Mouse (Mus musculus) CH12.LX (cell line): ENCODE results near the gene Timp3. TPM values are rescaled to one million over a fixed set of nuclear protein-coding genes. Genes with fewer than 3 reads are reported as not detected.

Experiments
- DNase-seq: peaks from one replicate; pipeline ENCODE4 v3.0.0-alpha.2; 2013; ENCODE audit errors: extremely low read depth
- H3K27ac ChIP-seq: 2 replicates; pipeline ENCODE4 v1.5.1; 2012; ENCODE audit warnings: low read depth, mild to moderate bottlenecking, control low read depth, moderate library complexity; ENCODE audit not compliant: insufficient read depth
- H3K27me3 ChIP-seq: replicated peaks from 2 replicates; pipeline ENCODE3; 2012; ENCODE audit warnings: inconsistent platforms
- H3K36me3 ChIP-seq, 2 experiments: replicated peaks in 1 of 2; 2 replicates each; pipeline versions ENCODE3 to v1.6.1; 2012; ENCODE audit warnings: inconsistent platforms in 1 of 2, low read length in 1 of 2, mild to moderate bottlenecking in 1 of 2, mixed read lengths in 1 of 2, moderate library complexity in 1 of 2; ENCODE audit not compliant: control insufficient read depth in 1 of 2, insufficient read depth in 1 of 2
- H3K4me1 ChIP-seq, 2 experiments: 2 replicates each; pipeline ENCODE4 v1.6.1; 2012; ENCODE audit warnings: inconsistent platforms in 1 of 2, moderate library complexity in 1 of 2; ENCODE audit not compliant: insufficient read depth in 2 of 2, control insufficient read depth in 1 of 2
- H3K4me2 ChIP-seq: 2 replicates; pipeline ENCODE4 v1.6.1; 2012; ENCODE audit warnings: low read depth, mild to moderate bottlenecking, control low read depth; ENCODE audit not compliant: poor library complexity, insufficient read depth, severe bottlenecking
- H3K4me3 ChIP-seq, 3 experiments: fragments of 150-350 bp in 1 of 3; sonication (generic) in 1 of 3; replicated peaks in 1 of 3; 2 replicates each; pipeline versions ENCODE3 to v1.5.1; 2011 to 2012; ENCODE audit warnings: low read depth in 2 of 3, low read length in 2 of 3, mild to moderate bottlenecking in 2 of 3, moderate library complexity in 2 of 3, control low read depth in 1 of 3, improper control_type of control experiment in 1 of 3, inconsistent platforms in 1 of 3, mixed read lengths in 1 of 3; ENCODE audit not compliant: poor library complexity in 1 of 3
- H3K79me2 ChIP-seq: replicated peaks from 2 replicates; pipeline ENCODE4 v1.6.1; 2012; ENCODE audit warnings: mild to moderate bottlenecking, moderate library complexity; ENCODE audit not compliant: control insufficient read depth, poor library complexity, insufficient read depth, severe bottlenecking; ENCODE audit errors: extremely low read depth
- H3K9ac ChIP-seq: 2 replicates; pipeline ENCODE4 v1.6.1; 2012; ENCODE audit warnings: low read depth, mild to moderate bottlenecking, control low read depth, moderate library complexity; ENCODE audit not compliant: insufficient read depth
- H3K9me3 ChIP-seq: replicated peaks from 2 replicates; pipeline ENCODE3; 2012; ENCODE audit warnings: low read length, inconsistent platforms, mixed read lengths
- BHLHE40 ChIP-seq: IDR thresholded peaks from 2 replicates; pipeline ENCODE4 v1.6.1; 2011; ENCODE audit warnings: mild to moderate bottlenecking, low read depth, low read length, improper control_type of control experiment
- CTCF ChIP-seq, 2 experiments: IDR thresholded peaks in 1 of 2; conservative IDR thresholded peaks in 1 of 2; 2 replicates each; pipeline ENCODE4 v1.5.1; 2011 to 2012; ENCODE audit warnings: low read depth in 2 of 2, low read length in 2 of 2, improper control_type of control experiment in 1 of 2, inconsistent platforms in 1 of 2, mild to moderate bottlenecking in 1 of 2, moderate library complexity in 1 of 2
- ELF1 ChIP-seq: IDR thresholded peaks from 2 replicates; pipeline ENCODE4 v1.6.1; 2014; ENCODE audit warnings: low read depth, mild to moderate bottlenecking, inconsistent platforms, low read length, improper control_type of control experiment
- EP300 ChIP-seq: IDR thresholded peaks from 2 replicates; pipeline ENCODE4 v1.6.1; 2011; ENCODE audit warnings: low read length, improper control_type of control experiment
- GABPA ChIP-seq: IDR thresholded peaks from 2 replicates; pipeline ENCODE4 v1.6.1; 2012; ENCODE audit warnings: low read depth, low read length, improper control_type of control experiment, inconsistent platforms; ENCODE audit not compliant: insufficient replicate concordance
- HCFC1 ChIP-seq: IDR thresholded peaks from 2 replicates; pipeline ENCODE4 v1.6.1; 2012; ENCODE audit warnings: low read depth, mild to moderate bottlenecking, inconsistent platforms, low read length, improper control_type of control experiment
- IRF4 ChIP-seq: IDR thresholded peaks from 2 replicates; pipeline ENCODE4 v1.6.1; 2014; ENCODE audit warnings: low read depth, mild to moderate bottlenecking, inconsistent platforms, low read length, improper control_type of control experiment
- KAT2A ChIP-seq: IDR thresholded peaks from 2 replicates; pipeline ENCODE4 v1.6.1; 2012; ENCODE audit warnings: low read length, improper control_type of control experiment, inconsistent platforms; ENCODE audit not compliant: insufficient replicate concordance
- MEF2A ChIP-seq: IDR thresholded peaks from 2 replicates; pipeline ENCODE4 v1.6.1; 2014; ENCODE audit warnings: low read depth, mild to moderate bottlenecking, inconsistent platforms, low read length, improper control_type of control experiment, borderline replicate concordance
- NELFE ChIP-seq: IDR thresholded peaks from 2 replicates; pipeline ENCODE4 v1.6.1; 2011; ENCODE audit warnings: low read depth, low read length, improper control_type of control experiment
- POLR2AphosphoS2 ChIP-seq: IDR thresholded peaks from 2 replicates; pipeline ENCODE4 v1.6.1; 2011; ENCODE audit warnings: low read depth, low read length, improper control_type of control experiment
- RAD21 ChIP-seq: IDR thresholded peaks from 2 replicates; pipeline ENCODE4 v1.6.1; 2011; ENCODE audit warnings: low read depth, mild to moderate bottlenecking, low read length, improper control_type of control experiment, moderate library complexity
- RCOR1 ChIP-seq: conservative IDR thresholded peaks from 2 replicates; pipeline ENCODE4 v1.6.1; 2012; ENCODE audit warnings: low read depth, mild to moderate bottlenecking, inconsistent platforms, low read length, improper control_type of control experiment
- SIN3A ChIP-seq: IDR thresholded peaks from 2 replicates; pipeline ENCODE4 v1.6.1; 2012; ENCODE audit warnings: low read length, improper control_type of control experiment, inconsistent platforms
- SMC3 ChIP-seq: IDR thresholded peaks from 2 replicates; pipeline ENCODE4 v1.6.1; 2011; ENCODE audit warnings: low read depth, low read length, improper control_type of control experiment
- TCF12 ChIP-seq: IDR thresholded peaks from 2 replicates; pipeline ENCODE4 v1.6.1; 2014; ENCODE audit warnings: low read depth, mild to moderate bottlenecking, inconsistent platforms, low read length, improper control_type of control experiment
- UBTF ChIP-seq: IDR thresholded peaks from 2 replicates; pipeline ENCODE4 v1.6.1; 2012; ENCODE audit warnings: low read depth, mild to moderate bottlenecking, inconsistent platforms, low read length, improper control_type of control experiment, moderate library complexity
- USF2 ChIP-seq: conservative IDR thresholded peaks from 2 replicates; pipeline ENCODE4 v1.6.1; 2011; ENCODE audit warnings: low read depth, low read length, improper control_type of control experiment
- ZC3H11A ChIP-seq: IDR thresholded peaks from 2 replicates; pipeline ENCODE4 v1.6.1; 2012; ENCODE audit warnings: low read depth, mild to moderate bottlenecking, inconsistent platforms, low read length, improper control_type of control experiment
- ZNF384 ChIP-seq: IDR thresholded peaks from 2 replicates; pipeline ENCODE4 v1.6.1; 2012; ENCODE audit warnings: low read depth, low read length, improper control_type of control experiment, inconsistent platforms
- dilution Hi-C: fragments of 300-500 bp; cut with MboI; formaldehyde crosslinking; loops from 2 replicates; pipeline ENCODE4 v1.14.3; 2020; ENCODE audit warnings: low sequenced_read_pairs; ENCODE audit not compliant: extremely low pct_unique_long_range_greater_than_20kb, extremely low pct_ligation_motif_present
- in situ Hi-C: fragments of 300-500 bp; cut with MboI; formaldehyde crosslinking; loops from 3 replicates; pipeline ENCODE4 v1.14.3; 2019; ENCODE audit warnings: low sequenced_read_pairs, low pct_ligation_motif_present, low pct_unique_long_range_greater_than_20kb, mixed read lengths
- polyA plus RNA-seq: library from polyadenylated mRNA; unstranded; fragments of >175 nt; gene quantifications from 2 replicates; pipeline ENCODE4 v1.2.1, GENCODE M21; 2012; ENCODE audit warnings: low read depth; ENCODE audit not compliant: insufficient read length
- total RNA-seq, 2 experiments: library from RNA; depleted of rRNA; stranded (reverse); fragments of 300-350 nt in 1 of 2; fragments of >200 nt in 1 of 2; gene quantifications; 2 replicates each; pipeline ENCODE4 v1.2.3; 2012 to 2014

The Timp3 gene
- total and polyA plus RNA-seq, 3 experiments = 0.09 to 0.17 TPM; not detected in 1

GRCm38 (mm10) chr10:86331681-86332281 lies 31.6 kb downstream of the Timp3 start:
- H3K4me1 ChIP-seq = peaks cover 0 to 2% of the 10 kb centered on the region in 2 experiments; a peak in 1 of 4 replicates
- no peak overlapping the region for H3K27ac ChIP-seq
- H3K36me3 ChIP-seq = peaks cover 0 to 30% of the 10 kb centered on the region in 2 experiments

GRCm38 (mm10) chr10:86332942-86333341 lies 32.8 kb downstream of the Timp3 start:
- Histone ChIP-seq H3K36me3 (peaks cover 0 to 27% of the 10 kb centered on the region in 2 experiments), H3K9me3 (no peaks in the 10 kb centered on the region), H3K79me2 (no peaks in the 10 kb centered on the region), H3K4me2 (no peak overlapping the region), H3K4me3 (no peak overlapping the region), H3K4me1 (peaks cover 0 to 8% of the 10 kb centered on the region in 2 experiments; a peak in 1 of 4 replicates), H3K27ac (no peak overlapping the region), H3K9ac (no peak overlapping the region), H3K27me3 (no peaks in the 10 kb centered on the region)
- DNase-seq = no peak
- TF ChIP-seq ZNF384 (no peak), MEF2A (no peak), POLR2AphosphoS2 (no peak), KAT2A (no peak), SMC3 (no peak), ELF1 (no peak), GABPA (no peak), RAD21 (no peak), RCOR1 (no peak)
- dilution Hi-C loops = no loop called here
- in situ Hi-C loops = no loop called here

More at GRCm38 (mm10) chr10:86331681-86332281, 31.6 kb downstream of the Timp3 start:
- dilution Hi-C loops (no loop called here), in situ Hi-C loops (no loop called here)
- H3K4me3 ChIP-seq = no peak overlapping the region
- no peak overlapping the region for H3K4me2 ChIP-seq
- DNase-seq = no peak
- no peak overlapping the region for H3K9ac ChIP-seq
- no peaks in the 10 kb centered on the region for H3K27me3 ChIP-seq
- H3K9me3 ChIP-seq = no peaks in the 10 kb centered on the region
- no peaks in the 10 kb centered on the region for H3K79me2 ChIP-seq
- TF ChIP-seq MEF2A = no peak
- no peak for TF ChIP-seq TCF12
- TF ChIP-seq NELFE = no peak

GRCm38 (mm10) chr10:86334581-86334980 lies 34.4 kb downstream of the Timp3 start:
- H3K9me3 ChIP-seq = no peaks in the 10 kb centered on the region
- H3K4me2 ChIP-seq = no peak overlapping the region
- TF ChIP-seq ELF1 = no peak
- no peak for TF ChIP-seq HCFC1
- no peak for TF ChIP-seq UBTF
- no peak for TF ChIP-seq EP300
- no peak for TF ChIP-seq BHLHE40
- no peak for TF ChIP-seq SIN3A
- no peak for TF ChIP-seq CTCF (conservative IDR thresholded peaks at IDR 0.05 in 1 of 2, IDR thresholded peaks at IDR 0.05 in 1 of 2; ENCODE audit: low read depth in 2 of 2, low read length in 2 of 2)
- TF ChIP-seq ZC3H11A = no peak
- TF ChIP-seq USF2 = no peak
- TF ChIP-seq IRF4 = no peak
- TF ChIP-seq, all 38 proteins: peak for 0
- Histone ChIP-seq H3K36me3 (peaks cover 0 to 30% of the 10 kb centered on the region in 2 experiments), H3K9ac (no peak overlapping the region), H3K27me3 (no peaks in the 10 kb centered on the region), H3K4me1 (peaks cover 0 to 8% of the 10 kb centered on the region in 2 experiments; a peak in 1 of 4 replicates), H3K27ac (no peak overlapping the region), H3K4me3 (no peak overlapping the region), H3K79me2 (no peaks in the 10 kb centered on the region)
- in situ Hi-C loops = no loop called here
- dilution Hi-C loops = no loop called here
- no peak for DNase-seq
